Mouse (Mus musculus) MEL (cell line): ENCODE measurements around the gene Ppp1r9b.

Experiments used
- CTCF ChIP-seq, 3 experiments: IDR thresholded peaks in 2 of 3; conservative IDR thresholded peaks in 1 of 3; 2 replicates each; pipeline ENCODE4 v1.5.1; 2011 to 2012; ENCODE audit warnings: low read length in 3 of 3, low read depth in 2 of 3, mild to moderate bottlenecking in 2 of 3, improper control_type of control experiment in 1 of 3, inconsistent platforms in 1 of 3, mixed read lengths in 1 of 3, moderate library complexity in 1 of 3; ENCODE audit not compliant: control insufficient read depth in 1 of 3, insufficient read depth in 1 of 3, poor library complexity in 1 of 3, severe bottlenecking in 1 of 3
- E2F4 ChIP-seq: IDR thresholded peaks from 2 replicates; pipeline ENCODE4 v1.6.1; 2011; ENCODE audit warnings: low read depth, low read length, improper control_type of control experiment, borderline replicate concordance
- KAT2A ChIP-seq: conservative IDR thresholded peaks from 2 replicates; pipeline ENCODE4 v1.6.1; 2012; ENCODE audit warnings: low read depth, low read length, improper control_type of control experiment, inconsistent platforms
- POLR2AphosphoS5 ChIP-seq: IDR thresholded peaks from 2 replicates; pipeline ENCODE4 v1.6.1; 2012; ENCODE audit warnings: low read depth, borderline replicate concordance, mild to moderate bottlenecking, inconsistent platforms, low read length, moderate library complexity, mixed read lengths
- USF2 ChIP-seq, 2 experiments: IDR thresholded peaks; 2 replicates each; pipeline ENCODE4 v1.6.1; 2011 to 2012; ENCODE audit warnings: improper control_type of control experiment in 2 of 2, low read length in 2 of 2, borderline replicate concordance in 1 of 2, inconsistent platforms in 1 of 2, low read depth in 1 of 2, mild to moderate bottlenecking in 1 of 2; ENCODE audit not compliant: insufficient read depth in 1 of 2
- ZC3H11A ChIP-seq: IDR thresholded peaks from 2 replicates; pipeline ENCODE4 v1.6.1; 2012; ENCODE audit warnings: low read depth, mild to moderate bottlenecking, inconsistent platforms, low read length, improper control_type of control experiment

- TF ChIP-seq CTCF (IDR thresholded peaks at IDR 0.05 in 2 of 3, conservative IDR thresholded peaks at IDR 0.05 in 1 of 3; ENCODE audit: control insufficient read depth in 1 of 3, insufficient read depth in 1 of 3, low read depth in 2 of 3, low read length in 3 of 3, poor library complexity in 1 of 3, severe bottlenecking in 1 of 3) (no peak), USF2 (IDR thresholded peaks at IDR 0.05; ENCODE audit: borderline replicate concordance in 1 of 2, insufficient read depth in 1 of 2, low read depth in 1 of 2, low read length in 2 of 2) (no peak), POLR2AphosphoS5 (no peak), E2F4 (no peak), ZC3H11A (no peak), KAT2A (no peak)
Observed at GRCm38 (mm10) chr11:94986435-94986834, 4.4 kb upstream of the Ppp1r9b start.
